Mouse (Mus musculus): Measurements from ENCODE around the gene Fam185a. TPM values are rescaled to one million over a fixed set of nuclear protein-coding genes. Genes with fewer than 3 reads are reported as not detected.
A peak's percentile ranks its signal among the peaks of the same experiment; 100 is the strongest.

Gene Fam185a
- 5.7 and 6.5 TPM in 2 replicates for polyA plus RNA-seq (2015; fragmentation: Nextera tagmentation; extraction: Ambion mirVana)

DNA sequence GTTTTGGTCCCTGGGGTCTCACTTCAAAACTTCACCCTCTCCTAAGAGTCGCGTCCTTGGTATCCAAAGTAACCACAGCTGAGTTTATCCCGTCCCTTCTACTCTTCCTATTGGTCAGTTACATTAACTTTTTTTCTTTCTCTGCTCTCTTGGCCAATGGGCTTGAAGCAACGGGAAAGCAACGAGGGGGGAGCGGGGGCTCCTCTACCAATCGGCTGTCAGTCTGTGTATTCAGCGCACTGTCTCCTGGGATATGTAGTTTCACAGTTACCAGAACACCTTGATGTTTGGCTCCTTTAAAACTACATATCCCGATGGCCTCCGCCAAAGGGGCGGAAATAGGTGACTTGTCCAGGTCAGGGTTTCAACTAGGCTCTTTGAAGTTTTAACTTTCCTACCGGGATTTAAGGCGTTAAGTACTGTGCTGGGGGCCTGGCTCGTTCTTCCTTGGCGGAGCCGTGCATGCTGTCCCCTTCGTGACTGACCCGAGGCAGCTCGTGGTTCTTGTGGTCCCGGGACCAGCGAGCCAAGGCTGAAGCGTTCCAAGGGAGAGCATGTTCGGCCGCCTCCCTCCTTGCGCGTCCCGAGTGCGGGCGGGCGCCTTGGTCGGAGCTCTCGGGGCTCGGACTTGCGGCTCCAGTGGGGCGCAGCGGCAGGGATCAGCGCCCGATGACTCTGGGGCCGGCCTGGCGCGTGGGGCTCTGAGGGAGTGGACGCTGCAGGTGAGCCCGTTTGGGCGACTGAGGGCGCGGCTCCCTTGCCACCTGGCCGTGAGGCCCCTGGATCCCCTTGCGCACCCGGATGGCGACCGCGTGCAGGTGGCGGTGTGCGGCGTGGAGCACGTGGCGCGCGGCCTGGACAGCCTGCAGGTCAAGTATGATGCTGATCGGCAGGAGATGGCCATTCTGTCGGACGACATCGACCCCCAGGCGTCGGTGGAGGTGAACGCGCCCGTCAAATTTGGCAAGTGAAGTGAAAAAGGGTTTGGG lies at the start of gene Fam185a, which contains the start of gene Ccdc146:
TSS of gene Fam185a (plus strand) at position 345 of the 989 bp plus-strand sequence.
TSS of gene Ccdc146 (minus strand) at position 64 of the 989 bp plus-strand sequence.
- no peak within 1 kb of the TSS for H3K27ac ChIP-seq (replicated peaks)
- H3K4me1 ChIP-seq: peaks cover 9% of the 10 kb centered on the region; the same call in 1 of the 2 replicates
- H3K4me3 ChIP-seq (replicated peaks): peak within 1 kb of the TSS; percentile 81
- WGBS: under 1% methylated on average over 68 of the region's 68 CpGs
- H3K27me3 ChIP-seq: no peaks in the 10 kb centered on the region
- peak within 1 kb of the TSS; percentile 77 for H3K9ac ChIP-seq
- H3K36me3 ChIP-seq: no peaks in the 10 kb centered on the region
- H3K9me3 ChIP-seq (replicated peaks): no peaks in the 10 kb centered on the region
- H3K4me2 ChIP-seq (replicated peaks): peak within 1 kb of the TSS; percentile 91
- peak; percentile 99 for ATAC-seq (ENCODE audit: insufficient number of reproducible peaks, low FRiP score, low TSS enrichment, low read depth)

DNA sequence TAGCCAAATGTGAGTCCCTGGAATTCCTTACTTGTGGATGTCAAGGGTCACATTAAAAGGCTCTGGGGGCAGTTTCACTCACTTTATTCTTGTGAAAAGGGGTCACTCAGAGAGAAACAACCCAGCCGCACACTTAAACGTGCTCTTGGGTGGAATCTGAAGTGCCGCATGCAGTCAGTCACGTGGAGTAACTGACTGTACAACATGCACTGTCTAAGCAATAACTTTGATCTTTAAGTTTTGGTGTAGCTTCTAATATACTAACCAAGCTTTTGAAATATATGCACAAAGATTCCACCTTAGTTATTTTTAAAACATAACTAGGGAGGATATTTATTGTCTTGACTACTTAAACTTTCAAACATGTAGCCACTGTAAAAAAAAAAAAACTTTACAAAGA lies 47.8 kb upstream of the Fam185a start:
- WGBS: 61% methylated on average over 4 of the region's 4 CpGs
- no peak overlapping the region for H3K4me2 ChIP-seq (replicated peaks)
- no peak for ATAC-seq (ENCODE audit: insufficient number of reproducible peaks, low FRiP score, low TSS enrichment, low read depth)
- H3K9me3 ChIP-seq (replicated peaks): no peaks in the 10 kb centered on the region
- no peaks in the 10 kb centered on the region for H3K27me3 ChIP-seq
- no peak overlapping the region for H3K9ac ChIP-seq
- no peak overlapping the region for H3K27ac ChIP-seq (replicated peaks)
- H3K4me1 ChIP-seq: peaks cover 8% of the 10 kb centered on the region
- H3K36me3 ChIP-seq: no peaks in the 10 kb centered on the region
- H3K4me3 ChIP-seq (replicated peaks): no peak overlapping the region

GRCm38 (mm10) chr5:21378397-21378796 lies 46.4 kb upstream of the Fam185a start:
- Histone ChIP-seq H3K4me2 (replicated peaks) (no peak overlapping the region), H3K27me3 (no peaks in the 10 kb centered on the region), H3K9ac (no peak overlapping the region), H3K36me3 (no peaks in the 10 kb centered on the region), H3K4me1 (no peaks in the 10 kb centered on the region), H3K27ac (replicated peaks) (no peak overlapping the region), H3K4me3 (replicated peaks) (no peak overlapping the region), H3K9me3 (replicated peaks) (no peaks in the 10 kb centered on the region)
- no peak for ATAC-seq (ENCODE audit: insufficient number of reproducible peaks, low FRiP score, low TSS enrichment, low read depth)
- WGBS: 56% methylated on average over 2 of the region's 2 CpGs

DNA sequence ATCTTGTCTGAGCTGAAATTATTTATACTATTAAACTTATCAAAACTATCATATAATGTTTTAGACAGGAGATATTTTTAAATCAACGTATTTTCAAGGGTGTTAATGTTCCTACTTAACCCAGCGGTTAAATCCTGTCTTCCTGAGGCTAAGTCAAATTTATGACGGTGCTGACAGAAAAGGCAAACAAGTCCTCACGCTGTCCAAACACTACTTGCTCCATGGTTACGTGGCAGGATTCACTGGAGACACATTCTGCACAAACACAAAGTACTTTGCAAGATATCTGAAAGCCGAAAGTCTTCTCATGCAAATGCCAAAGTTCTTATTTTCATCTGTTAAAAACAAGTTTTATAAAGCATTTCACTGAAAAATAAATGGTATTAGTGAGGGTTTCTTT lies 42.8 kb upstream of the Fam185a start:
- Histone ChIP-seq H3K27me3 (no peaks in the 10 kb centered on the region), H3K36me3 (no peaks in the 10 kb centered on the region), H3K4me2 (replicated peaks) (no peak overlapping the region), H3K4me3 (replicated peaks) (no peak overlapping the region), H3K4me1 (0 out of 2 replicates have a peak, but pooled peaks cover 4% of the 10 kb centered on the region), H3K9ac (no peak overlapping the region), H3K9me3 (replicated peaks) (no peaks in the 10 kb centered on the region), H3K27ac (replicated peaks) (no peak overlapping the region)
- ATAC-seq (ENCODE audit: insufficient number of reproducible peaks, low FRiP score, low TSS enrichment, low read depth): no peak
- 52% methylated on average over 6 of the region's 6 CpGs for WGBS

- Histone ChIP-seq H3K9ac (no peak overlapping the region), H3K27me3 (no peaks in the 10 kb centered on the region), H3K36me3 (no peaks in the 10 kb centered on the region), H3K9me3 (replicated peaks) (no peaks in the 10 kb centered on the region), H3K4me1 (0 out of 2 replicates have a peak, but pooled peaks cover 4% of the 10 kb centered on the region), H3K4me2 (replicated peaks) (no peak overlapping the region), H3K27ac (replicated peaks) (no peak overlapping the region), H3K4me3 (replicated peaks) (no peak overlapping the region)
- ATAC-seq (ENCODE audit: insufficient number of reproducible peaks, low FRiP score, low TSS enrichment, low read depth): no peak
- WGBS: 60% methylated on average over 6 of the region's 6 CpGs
These were observed 42.1 kb upstream of the Fam185a start for GRCm38 (mm10) chr5:21382678-21383077.

DNA sequence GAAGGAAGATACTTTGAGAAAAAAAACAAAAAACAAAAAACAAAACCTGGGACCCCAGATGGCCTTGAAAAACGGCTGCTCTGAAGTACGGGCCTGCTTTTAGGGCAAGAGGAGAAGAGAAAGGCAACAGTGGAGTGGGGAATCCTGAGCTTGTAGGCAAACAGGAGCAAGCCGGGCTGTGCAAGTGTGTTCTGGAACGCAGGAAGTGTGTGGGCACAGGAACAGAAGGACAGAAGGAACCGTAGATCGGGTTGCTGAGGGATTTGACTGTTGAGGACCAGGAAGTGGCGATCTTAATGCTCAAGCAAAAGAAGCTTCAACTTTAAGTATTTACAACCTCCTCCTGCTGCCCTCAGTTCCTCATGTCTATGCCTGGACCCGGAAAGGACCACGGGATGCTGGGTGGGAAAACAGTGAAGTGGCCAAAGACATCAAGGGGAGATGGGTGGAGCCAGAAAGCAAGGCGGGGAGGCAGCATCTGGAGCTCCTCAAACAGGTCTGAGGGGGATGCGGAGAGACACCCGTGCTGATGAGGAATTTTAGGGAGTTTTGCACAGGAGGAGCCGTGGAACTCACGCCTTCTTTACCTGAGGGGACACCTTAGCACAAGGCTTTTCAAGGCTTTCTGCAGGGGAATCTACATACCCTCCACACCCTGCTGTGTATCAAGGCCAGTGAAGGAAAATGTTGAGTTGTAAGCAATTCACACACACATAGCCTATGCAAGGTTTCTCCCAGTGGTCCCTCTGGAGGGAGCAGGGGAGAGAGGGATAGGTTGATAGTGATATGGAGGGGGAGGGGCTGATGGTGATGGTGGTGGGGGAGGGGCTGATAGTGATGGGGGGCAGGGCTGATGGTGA lies 41.1 kb upstream of the Fam185a start:
- 0 out of 2 replicates have a peak, but pooled peaks cover 4% of the 10 kb centered on the region for H3K4me1 ChIP-seq
- no peaks in the 10 kb centered on the region for H3K9me3 ChIP-seq (replicated peaks)
- H3K4me2 ChIP-seq (replicated peaks): no peak overlapping the region
- H3K27ac ChIP-seq (replicated peaks): no peak overlapping the region
- no peak overlapping the region for H3K4me3 ChIP-seq (replicated peaks)
- 40% methylated on average over 14 of the region's 14 CpGs for WGBS
- H3K9ac ChIP-seq: no peak overlapping the region
- H3K36me3 ChIP-seq: no peaks in the 10 kb centered on the region
- no peaks in the 10 kb centered on the region for H3K27me3 ChIP-seq
- no peak for ATAC-seq (ENCODE audit: insufficient number of reproducible peaks, low FRiP score, low TSS enrichment, low read depth)

DNA sequence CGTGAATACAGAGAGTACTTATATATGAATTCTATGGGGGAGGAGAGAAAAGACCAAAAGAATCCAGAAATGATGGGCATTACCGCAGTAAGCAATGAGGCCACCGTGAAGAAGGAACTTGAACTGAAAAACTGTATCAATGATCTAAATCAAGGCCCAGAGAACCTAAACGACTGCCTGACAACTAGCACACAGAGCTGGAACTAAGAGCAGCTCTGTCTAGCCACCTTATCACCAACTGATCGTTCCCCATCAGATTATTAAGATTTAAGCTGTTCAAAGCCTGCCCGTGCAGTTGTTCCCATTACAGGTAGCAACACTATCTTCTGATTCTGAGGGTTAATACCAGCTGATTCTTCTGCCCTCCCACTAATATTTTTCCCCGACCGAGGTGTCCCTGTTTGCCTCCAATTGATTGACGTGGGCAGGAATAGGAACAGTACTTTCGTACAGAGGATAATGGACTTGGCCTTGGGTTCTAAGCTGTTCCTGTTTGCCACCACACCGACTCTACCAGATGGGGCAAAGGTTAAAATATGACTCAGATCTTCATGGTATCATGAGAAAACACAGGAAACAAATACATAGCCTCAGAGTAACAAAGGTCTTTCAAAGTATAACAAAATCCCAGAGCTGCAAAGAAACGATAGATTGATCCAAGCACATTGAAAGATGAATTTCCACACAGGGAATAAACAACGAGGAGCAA lies 40.4 kb upstream of the Fam185a start:
- H3K36me3 ChIP-seq: no peaks in the 10 kb centered on the region
- no peak overlapping the region for H3K4me3 ChIP-seq (replicated peaks)
- no peak overlapping the region for H3K4me2 ChIP-seq (replicated peaks)
- no peaks in the 10 kb centered on the region for H3K27me3 ChIP-seq
- ATAC-seq (ENCODE audit: insufficient number of reproducible peaks, low FRiP score, low TSS enrichment, low read depth): no peak
- 77% methylated on average over 13 of the region's 13 CpGs for WGBS
- 0 out of 2 replicates have a peak, but pooled peaks cover 4% of the 10 kb centered on the region for H3K4me1 ChIP-seq
- H3K9me3 ChIP-seq (replicated peaks): no peaks in the 10 kb centered on the region
- no peak overlapping the region for H3K27ac ChIP-seq (replicated peaks)
- no peak overlapping the region for H3K9ac ChIP-seq

GRCm38 (mm10) chr5:21384976-21385375 lies 39.8 kb upstream of the Fam185a start:
- H3K4me2 ChIP-seq (replicated peaks): no peak overlapping the region
- 87% methylated on average over 9 of the region's 9 CpGs for WGBS
- no peaks in the 10 kb centered on the region for H3K36me3 ChIP-seq
- H3K27ac ChIP-seq (replicated peaks): no peak overlapping the region
- no peaks in the 10 kb centered on the region for H3K9me3 ChIP-seq (replicated peaks)
- H3K4me3 ChIP-seq (replicated peaks): no peak overlapping the region
- ATAC-seq (ENCODE audit: insufficient number of reproducible peaks, low FRiP score, low TSS enrichment, low read depth): no peak
- 0 out of 2 replicates have a peak, but pooled peaks cover 4% of the 10 kb centered on the region for H3K4me1 ChIP-seq
- no peaks in the 10 kb centered on the region for H3K27me3 ChIP-seq
- H3K9ac ChIP-seq: no peak overlapping the region

- Histone ChIP-seq H3K9ac (no peak overlapping the region), H3K4me1 (0 out of 2 replicates have a peak, but pooled peaks cover 4% of the 10 kb centered on the region), H3K36me3 (no peaks in the 10 kb centered on the region), H3K27ac (replicated peaks) (no peak overlapping the region), H3K9me3 (replicated peaks) (no peaks in the 10 kb centered on the region), H3K4me3 (replicated peaks) (no peak overlapping the region), H3K4me2 (replicated peaks) (no peak overlapping the region), H3K27me3 (no peaks in the 10 kb centered on the region)
- ATAC-seq (ENCODE audit: insufficient number of reproducible peaks, low FRiP score, low TSS enrichment, low read depth): no peak
- 85% methylated on average over 4 of the region's 4 CpGs for WGBS
These were observed 38.3 kb upstream of the Fam185a start for GRCm38 (mm10) chr5:21386432-21386831.

- Histone ChIP-seq H3K27me3 (no peaks in the 10 kb centered on the region), H3K4me2 (replicated peaks) (no peak overlapping the region), H3K27ac (replicated peaks) (no peak overlapping the region), H3K4me1 (0 out of 2 replicates have a peak, but pooled peaks cover 4% of the 10 kb centered on the region), H3K4me3 (replicated peaks) (no peak overlapping the region), H3K36me3 (no peaks in the 10 kb centered on the region), H3K9me3 (replicated peaks) (no peaks in the 10 kb centered on the region), H3K9ac (no peak overlapping the region)
- no peak for ATAC-seq (ENCODE audit: insufficient number of reproducible peaks, low FRiP score, low TSS enrichment, low read depth)
These were observed 37.4 kb upstream of the Fam185a start for GRCm38 (mm10) chr5:21387340-21387739.
